Mouse (Mus musculus) heart, postnatal 0 days (tissue): ENCODE results near the gene Morc2a. TPM values are rescaled to one million over a fixed set of nuclear protein-coding genes. Genes with fewer than 3 reads are reported as not detected.

Source experiments
- ATAC-seq: fragments of 200-750 bp; cut with Nextera tagmentation; 2 replicates; pipeline ENCODE4 v1.8.0; 2017; ENCODE audit warnings: low read depth, moderate number of reproducible peaks, moderate library complexity; ENCODE audit not compliant: insufficient read depth
- DNase-seq: peaks from one replicate; pipeline ENCODE4 v3.0.0-alpha.2; 2016; ENCODE audit warnings: low spot score
- H3K27ac ChIP-seq: fragments of 300-500 bp; sonication (generic); 2 replicates; pipeline ENCODE4 v1.5.1; 2014; ENCODE audit warnings: low read depth, mild to moderate bottlenecking
- H3K27me3 ChIP-seq: fragments of 300-500 bp; sonication (generic); 2 replicates; pipeline ENCODE4 v1.6.1; 2014; ENCODE audit warnings: low read length, mixed read lengths; ENCODE audit not compliant: control insufficient read depth, insufficient read depth
- H3K36me3 ChIP-seq: fragments of 300-500 bp; sonication (generic); replicated peaks from 2 replicates; pipeline ENCODE4 v1.6.1; 2014; ENCODE audit warnings: low read length, mixed read lengths; ENCODE audit not compliant: control insufficient read depth, insufficient read depth
- H3K4me1 ChIP-seq: fragments of 300-500 bp; sonication (generic); 2 replicates; pipeline ENCODE4 v1.6.1; 2014; ENCODE audit warnings: antibody characterized with exemption; ENCODE audit not compliant: control insufficient read depth, insufficient read depth
- H3K4me2 ChIP-seq: fragments of 300-500 bp; sonication (generic); 2 replicates; pipeline ENCODE4 v1.6.1; 2014; ENCODE audit warnings: low read depth, mild to moderate bottlenecking, low read length, moderate library complexity
- H3K4me3 ChIP-seq: fragments of 300-500 bp; sonication (generic); 2 replicates; pipeline ENCODE4 v1.5.1; 2014; ENCODE audit warnings: low read depth, low read length
- H3K9ac ChIP-seq: fragments of 300-500 bp; sonication (generic); replicated peaks from 2 replicates; pipeline ENCODE4 v1.6.1; 2014; ENCODE audit warnings: low read depth, low read length, mixed read lengths
- H3K9me3 ChIP-seq: fragments of 300-500 bp; sonication (generic); replicated peaks from 2 replicates; pipeline ENCODE4 v1.6.1; 2016; ENCODE audit warnings: low read length; ENCODE audit not compliant: control insufficient read depth
- CTCF ChIP-seq: IDR thresholded peaks from 2 replicates; pipeline ENCODE4 v1.5.1; 2016; ENCODE audit warnings: antibody characterized with exemption, control low read depth, low read depth
- EP300 ChIP-seq: IDR thresholded peaks from 2 replicates; pipeline ENCODE4 v1.6.1; 2016; ENCODE audit warnings: antibody characterized with exemption, low read depth
- WGBS: fragments of 180-500 bp; shearing (Covaris S2); extraction: QIAGEN DNeasy Blood & Tissue Kit; methylation state at CpG from one replicate; pipeline ENCODE4 v1.1.7; 2014; 5-methylcytosine and 5-hydroxymethylcytosine counted together
- polyA plus RNA-seq: library from polyadenylated mRNA; unstranded; fragments of >200 nt; fragmentation: Nextera tagmentation; extraction: Ambion mirVana; gene quantifications from 2 replicates; pipeline ENCODE4 v1.2.1, GENCODE M21; 2015
- total RNA-seq: library from RNA; depleted of rRNA; stranded (reverse); fragments of >200 nt; gene quantifications from 2 replicates; pipeline ENCODE4 v1.2.3, GENCODE M21; 2014; ENCODE audit warnings: low replicate concordance

Morc2a gene
- total and polyA plus RNA-seq, 2 experiments from 2014 or later: 9.5 to 12.8 TPM

DNA sequence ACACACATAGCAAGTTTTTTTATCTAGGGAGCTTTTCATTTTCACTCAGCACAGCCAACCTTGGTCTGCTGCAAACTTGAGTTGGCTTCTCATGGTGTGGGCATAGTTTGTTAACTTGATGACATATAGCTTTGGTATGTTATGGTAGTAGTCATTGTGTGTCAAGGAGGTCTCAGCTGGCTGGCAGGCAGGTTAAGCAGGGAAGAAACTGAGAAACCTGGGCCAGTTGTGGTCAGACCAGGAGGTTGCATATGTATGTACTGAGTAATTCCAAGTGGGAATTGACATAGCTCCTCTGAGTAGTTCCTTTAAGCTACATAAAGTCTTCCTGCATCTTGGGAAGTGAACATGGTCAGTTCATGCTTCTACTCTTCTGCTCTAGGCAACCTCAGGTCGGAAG is 35.2 kb downstream of the Morc2a start:
- Histone ChIP-seq H3K9ac (no peak overlapping the region), H3K4me2 (no peak overlapping the region), H3K4me3 (no peak overlapping the region), H3K27ac (no peak overlapping the region), H3K27me3 (no peaks in the 10 kb centered on the region), H3K9me3 (no peaks in the 10 kb centered on the region), H3K36me3 (peaks cover 97% of the 10 kb centered on the region), H3K4me1 (no peaks in the 10 kb centered on the region)
- TF ChIP-seq EP300 (no peak), CTCF (no peak)
- WGBS: 100% methylated on average over 1 of the region's 1 CpGs
- ATAC-seq (no peak), DNase-seq (no peak)

DNA sequence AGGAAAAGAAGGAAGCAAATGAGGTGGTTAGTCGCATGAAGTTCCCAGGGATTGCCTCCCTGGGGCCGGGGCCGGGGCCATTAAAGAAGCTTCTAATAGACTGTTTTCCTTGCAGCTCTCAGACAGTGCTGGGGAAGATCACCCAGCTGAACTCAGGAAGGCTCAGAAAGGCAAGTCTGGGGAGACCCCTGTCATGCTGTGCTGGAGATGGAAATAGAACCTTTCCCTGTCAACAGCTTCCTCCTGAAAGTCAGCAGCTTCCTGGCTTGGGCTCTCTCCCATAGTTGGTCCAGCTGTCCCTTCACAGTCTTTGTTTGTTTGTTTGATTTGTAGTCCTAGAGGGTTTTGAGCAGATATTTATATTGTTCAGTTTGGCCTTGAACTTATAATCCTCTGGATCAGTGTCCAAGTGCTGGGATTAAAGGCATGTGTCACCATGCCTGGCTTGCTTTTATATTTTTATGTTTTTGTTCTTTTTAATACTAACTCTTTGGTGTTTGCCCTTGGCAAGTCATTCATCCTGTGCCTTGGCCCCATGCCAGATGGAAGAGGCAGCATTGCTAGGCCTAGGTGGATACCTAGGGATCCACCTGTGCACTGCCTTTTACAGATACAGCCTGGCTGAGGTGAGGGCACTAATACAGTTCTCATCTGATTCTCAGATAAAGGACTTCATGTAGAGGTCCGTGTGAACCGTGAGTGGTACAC is 35.9 kb downstream of the Morc2a start:
- Histone ChIP-seq H3K9me3 (no peaks in the 10 kb centered on the region), H3K27ac (no peak overlapping the region), H3K4me1 (no peaks in the 10 kb centered on the region), H3K9ac (no peak overlapping the region), H3K4me2 (no peak overlapping the region), H3K36me3 (peaks cover 97% of the 10 kb centered on the region), H3K4me3 (no peak overlapping the region), H3K27me3 (no peaks in the 10 kb centered on the region)
- 86% methylated on average over 5 of the region's 5 CpGs for WGBS
- no peak for TF ChIP-seq CTCF
- DNase-seq (no peak), ATAC-seq (no peak)

DNA sequence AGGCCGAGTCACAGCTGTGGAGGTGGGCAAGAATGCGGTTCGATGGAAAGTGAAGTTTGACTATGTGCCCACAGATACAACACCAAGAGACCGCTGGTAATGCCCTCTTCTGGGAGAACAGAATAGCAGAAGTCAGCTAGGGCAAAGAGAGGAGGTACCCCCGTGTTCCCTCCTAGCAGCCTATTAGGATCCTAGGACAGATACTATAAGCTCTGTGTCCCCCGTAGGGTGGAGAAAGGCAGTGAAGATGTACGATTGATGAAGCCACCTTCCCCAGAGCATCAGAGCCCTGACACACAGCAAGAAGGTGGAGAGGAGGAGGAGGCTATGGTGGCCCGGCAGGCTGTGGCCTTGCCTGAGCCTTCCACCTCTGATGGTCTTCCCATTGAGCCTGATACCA is 36.4 kb downstream of the Morc2a start:
- 96% methylated on average over 8 of the region's 8 CpGs for WGBS
- no peak for ATAC-seq
- no peak for TF ChIP-seq CTCF
- TF ChIP-seq EP300: no peak

DNA sequence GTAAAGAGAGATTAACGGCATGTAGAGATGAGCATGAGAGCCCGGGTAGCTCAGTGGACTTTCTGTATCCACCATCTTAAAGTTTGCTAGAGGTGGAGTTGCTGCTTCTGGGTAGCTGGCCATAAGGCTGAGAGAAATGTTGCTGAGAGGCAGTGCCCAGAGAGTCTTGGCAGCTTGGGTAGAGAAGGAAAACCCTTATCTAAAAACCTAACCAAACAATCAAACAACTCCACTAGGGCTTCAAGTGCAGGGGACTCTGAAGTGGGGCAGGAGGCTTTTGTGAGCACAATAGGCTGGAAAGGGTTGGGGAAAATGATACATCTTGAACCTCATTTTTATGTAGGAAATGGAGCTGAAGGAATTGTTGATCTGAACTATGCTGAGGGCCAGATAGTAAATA is 37.3 kb downstream of the Morc2a start:
- TF ChIP-seq CTCF: no peak
- TF ChIP-seq EP300: no peak
- no peak overlapping the region for H3K9ac ChIP-seq
- no peaks in the 10 kb centered on the region for H3K9me3 ChIP-seq
- no peak overlapping the region for H3K27ac ChIP-seq
- no peak for ATAC-seq
- H3K4me3 ChIP-seq: no peak overlapping the region
- H3K4me1 ChIP-seq: no peaks in the 10 kb centered on the region
- no peak overlapping the region for H3K4me2 ChIP-seq
- peaks cover 94% of the 10 kb centered on the region for H3K36me3 ChIP-seq
- H3K27me3 ChIP-seq: no peaks in the 10 kb centered on the region
- DNase-seq: no peak
- WGBS: 90% methylated on average over 2 of the region's 2 CpGs

More for the DNA sequence above, 36.4 kb downstream of the Morc2a start:
- no peak overlapping the region for H3K4me3 ChIP-seq
- peaks cover 97% of the 10 kb centered on the region for H3K36me3 ChIP-seq
- no peaks in the 10 kb centered on the region for H3K27me3 ChIP-seq
- no peak overlapping the region for H3K4me2 ChIP-seq
- H3K9me3 ChIP-seq: no peaks in the 10 kb centered on the region
- H3K9ac ChIP-seq: no peak overlapping the region
- H3K27ac ChIP-seq: no peak overlapping the region
- no peaks in the 10 kb centered on the region for H3K4me1 ChIP-seq
- no peak for DNase-seq

DNA sequence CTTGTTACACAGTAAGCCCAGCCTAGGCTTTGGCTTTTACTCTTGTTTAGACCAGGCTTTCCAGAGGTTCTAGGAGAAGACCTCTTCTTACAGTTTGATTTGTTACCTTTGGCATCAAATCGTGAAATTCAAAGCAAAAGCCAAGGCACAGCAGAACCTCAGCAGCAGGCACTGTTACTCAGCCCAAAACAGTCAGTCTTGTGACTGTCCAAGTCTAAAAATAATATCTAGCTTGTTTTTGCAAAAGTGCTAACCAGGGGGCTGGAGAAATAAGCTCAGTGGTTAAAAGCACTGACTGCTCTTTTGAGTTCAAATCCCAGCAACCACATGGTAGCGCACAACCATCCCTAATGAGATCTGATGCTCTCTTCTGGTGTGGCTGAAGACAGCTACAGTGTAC is 37.9 kb downstream of the Morc2a start:
- H3K4me2 ChIP-seq: no peak overlapping the region
- H3K27me3 ChIP-seq: no peaks in the 10 kb centered on the region
- WGBS: 81% methylated on average over 2 of the region's 2 CpGs
- TF ChIP-seq EP300 (no peak), CTCF (no peak)
- ATAC-seq (no peak), DNase-seq (no peak)
- H3K9me3 ChIP-seq: no peaks in the 10 kb centered on the region
- peaks cover 92% of the 10 kb centered on the region for H3K36me3 ChIP-seq
- no peak overlapping the region for H3K27ac ChIP-seq
- no peak overlapping the region for H3K9ac ChIP-seq
- no peaks in the 10 kb centered on the region for H3K4me1 ChIP-seq
- H3K4me3 ChIP-seq: no peak overlapping the region

DNA sequence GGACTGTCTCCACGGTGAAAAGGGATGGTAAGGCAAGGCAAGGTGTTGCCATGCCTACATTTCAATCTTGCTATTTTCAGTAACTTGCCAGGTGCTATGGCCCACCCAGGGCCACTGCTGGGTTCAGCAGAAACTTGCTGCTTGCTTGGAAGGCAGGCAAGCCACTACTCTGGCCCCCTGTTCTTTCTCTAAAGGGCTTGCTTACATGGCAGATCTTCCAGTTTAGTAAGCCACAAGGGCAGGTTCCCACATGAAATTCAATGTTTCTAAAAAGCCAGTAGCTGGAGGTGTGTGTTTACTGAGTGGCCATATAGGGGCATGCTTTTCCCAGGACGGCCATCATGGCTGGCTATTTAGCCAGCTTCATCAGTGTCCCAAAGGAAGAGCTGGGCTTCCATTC is 42.8 kb downstream of the Morc2a start:
- TF ChIP-seq CTCF (no peak), EP300 (no peak)
- ATAC-seq: no peak
- H3K27ac ChIP-seq: no peak overlapping the region
- H3K27me3 ChIP-seq: no peaks in the 10 kb centered on the region
- H3K4me2 ChIP-seq: no peak overlapping the region
- WGBS: 81% methylated on average over 2 of the region's 2 CpGs
- H3K36me3 ChIP-seq: peaks cover 53% of the 10 kb centered on the region
- H3K9me3 ChIP-seq: no peaks in the 10 kb centered on the region
- H3K4me3 ChIP-seq: no peak overlapping the region
- H3K4me1 ChIP-seq: no peaks in the 10 kb centered on the region
- no peak for DNase-seq
- H3K9ac ChIP-seq: no peak overlapping the region
